Mouse (Mus musculus) hindbrain, embryonic 12.5 days (tissue): ENCODE results near the gene Prr19. TPM values are rescaled to one million over a fixed set of nuclear protein-coding genes. Genes with fewer than 3 reads are reported as not detected.

Experiments used
- ATAC-seq: fragments of 200-750 bp; cut with Nextera tagmentation; 2 replicates; pipeline ENCODE4 v1.8.0; 2017; ENCODE audit warnings: moderate TSS enrichment; ENCODE audit not compliant: low FRiP score
- H3K27ac ChIP-seq: fragments of 300-500 bp; sonication (generic); 2 replicates; pipeline ENCODE4 v1.5.1; 2016; ENCODE audit warnings: mild to moderate bottlenecking
- H3K27me3 ChIP-seq: fragments of 300-500 bp; sonication (generic); 2 replicates; pipeline ENCODE4 v1.6.1; 2016; ENCODE audit warnings: mild to moderate bottlenecking
- H3K36me3 ChIP-seq: fragments of 300-500 bp; sonication (generic); 2 replicates; pipeline ENCODE4 v1.6.1; 2016; ENCODE audit warnings: mild to moderate bottlenecking
- H3K4me1 ChIP-seq: fragments of 300-500 bp; sonication (generic); 2 replicates; pipeline ENCODE4 v1.6.1; 2016
- H3K4me2 ChIP-seq: fragments of 300-500 bp; sonication (generic); replicated peaks from 2 replicates; pipeline ENCODE4 v1.6.1; 2016; ENCODE audit warnings: mild to moderate bottlenecking
- H3K4me3 ChIP-seq: fragments of 300-500 bp; sonication (generic); 2 replicates; pipeline ENCODE4 v1.5.1; 2016; ENCODE audit warnings: mild to moderate bottlenecking
- H3K9ac ChIP-seq: fragments of 300-500 bp; sonication (generic); 2 replicates; pipeline ENCODE4 v1.6.1; 2016; ENCODE audit warnings: mild to moderate bottlenecking, moderate library complexity
- H3K9me3 ChIP-seq: fragments of 300-500 bp; sonication (generic); replicated peaks from 2 replicates; pipeline ENCODE4 v1.6.1; 2016; ENCODE audit warnings: mild to moderate bottlenecking
- WGBS: fragments of 180-500 bp; shearing (Covaris S2); methylation state at CpG from one replicate; pipeline ENCODE4 v1.1.7; 2016; 5-methylcytosine and 5-hydroxymethylcytosine counted together
- polyA plus RNA-seq: library from polyadenylated mRNA; unstranded; fragments of >200 nt; fragmentation: Nextera tagmentation; extraction: Ambion mirVana; gene quantifications from 2 replicates; pipeline ENCODE4 v1.2.1, GENCODE M21; 2016

Gene Prr19
- polyA plus RNA-seq, 1 experiment from 2014 or later = 1.1 TPM

GRCm38 (mm10) chr7:25303003-25303684 lies 1.9 kb downstream of the Prr19 start:
- H3K36me3 ChIP-seq = no peaks in the 10 kb centered on the region
- H3K27ac ChIP-seq = no peak overlapping the region
- peaks cover 11% of the 10 kb centered on the region for H3K27me3 ChIP-seq
- no peak overlapping the region for H3K4me2 ChIP-seq
- H3K4me1 ChIP-seq = peaks cover 12% of the 10 kb centered on the region
- H3K4me3 ChIP-seq = no peak overlapping the region
- no peak for ATAC-seq
- H3K9me3 ChIP-seq = no peaks in the 10 kb centered on the region
- no peak overlapping the region for H3K9ac ChIP-seq
- WGBS = 65% methylated on average over 9 of the region's 9 CpGs

DNA sequence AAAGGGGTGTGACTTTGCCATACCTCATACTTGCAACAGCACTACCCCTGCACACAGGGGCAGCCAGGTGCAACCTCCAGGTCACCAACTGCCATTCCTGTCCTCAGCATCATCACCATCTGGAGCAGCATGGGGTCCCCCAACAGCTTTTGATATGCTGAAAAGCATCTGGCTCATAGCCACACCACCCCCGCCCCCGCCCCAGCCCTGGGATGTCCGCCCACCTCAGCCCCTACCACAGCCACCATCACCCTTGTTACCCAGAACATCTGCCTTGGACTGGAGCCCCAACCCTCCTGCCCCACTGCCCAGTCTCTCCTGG lies 2.4 kb downstream of the Prr19 start:
- Histone ChIP-seq H3K4me3 (no peak overlapping the region), H3K4me1 (peaks cover 7% of the 10 kb centered on the region), H3K9me3 (no peaks in the 10 kb centered on the region), H3K27ac (no peak overlapping the region), H3K4me2 (no peak overlapping the region), H3K9ac (no peak overlapping the region), H3K36me3 (no peaks in the 10 kb centered on the region), H3K27me3 (peaks cover 16% of the 10 kb centered on the region)
- 73% methylated on average over 3 of the region's 3 CpGs for WGBS
- ATAC-seq = no peak

GRCm38 (mm10) chr7:25305481-25305880 lies 4.3 kb downstream of the Prr19 start:
- 2% methylated on average over 2 of the region's 2 CpGs for WGBS
- ATAC-seq = peak; percentile 36; the same call in 1 of the 2 replicates
- Histone ChIP-seq H3K4me1 (peaks cover 7% of the 10 kb centered on the region), H3K27me3 (peaks cover 17% of the 10 kb centered on the region), H3K9me3 (no peaks in the 10 kb centered on the region), H3K27ac (peak overlapping the region; percentile 87), H3K9ac (peak overlapping the region; percentile 83), H3K4me3 (peak overlapping the region; percentile 60), H3K4me2 (peak overlapping the region; percentile 93), H3K36me3 (no peaks in the 10 kb centered on the region)

DNA sequence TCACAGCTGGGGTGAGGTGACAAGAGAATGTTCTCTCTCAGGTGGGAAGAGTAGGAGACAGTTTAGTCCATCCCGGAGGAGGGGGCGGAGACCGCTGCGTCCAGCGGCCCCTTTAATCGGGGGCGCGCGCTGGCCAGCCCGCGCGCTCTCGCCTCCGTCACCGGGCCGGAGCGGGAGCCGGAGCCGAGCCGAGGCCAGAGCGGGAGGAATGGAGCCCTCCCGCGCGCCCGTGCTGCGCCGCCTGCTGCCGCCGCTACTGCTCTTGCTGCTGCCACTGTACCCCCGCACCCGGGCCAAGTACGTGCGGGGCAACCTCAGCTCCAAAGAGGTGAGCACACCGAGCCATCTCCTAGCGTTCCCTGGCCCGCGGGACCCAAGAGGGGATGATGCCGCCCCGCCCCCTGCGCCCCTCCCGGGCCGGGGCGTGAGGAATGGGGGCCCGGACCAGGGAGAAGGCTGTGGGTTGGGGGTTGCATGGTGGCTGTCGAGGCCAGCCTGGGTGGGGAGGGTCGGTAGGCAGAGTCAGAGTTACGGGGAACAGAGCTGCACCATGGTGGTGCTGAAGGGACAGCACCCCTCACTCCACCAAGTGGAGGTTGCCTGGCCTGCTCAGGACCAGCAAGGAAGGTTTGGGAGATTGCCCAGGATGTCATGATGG lies 4.9 kb downstream of the Prr19 start, which contains the start of gene Tmem145:
Gene Tmem145 (plus strand): TSS at position 151 of the 658 bp plus-strand sequence.
- ATAC-seq = peak; percentile 78
- Histone ChIP-seq H3K36me3 (no peaks in the 10 kb centered on the region), H3K27me3 (peaks cover 19% of the 10 kb centered on the region), H3K4me1 (peaks cover 7% of the 10 kb centered on the region), H3K4me2 (peak within 1 kb of the TSS; percentile 93), H3K27ac (peak within 1 kb of the TSS; percentile 87), H3K9ac (peak within 1 kb of the TSS; percentile 83), H3K4me3 (peak within 1 kb of the TSS; percentile 60), H3K9me3 (no peaks in the 10 kb centered on the region)
- 0% methylated on average over 47 of the region's 47 CpGs for WGBS

DNA sequence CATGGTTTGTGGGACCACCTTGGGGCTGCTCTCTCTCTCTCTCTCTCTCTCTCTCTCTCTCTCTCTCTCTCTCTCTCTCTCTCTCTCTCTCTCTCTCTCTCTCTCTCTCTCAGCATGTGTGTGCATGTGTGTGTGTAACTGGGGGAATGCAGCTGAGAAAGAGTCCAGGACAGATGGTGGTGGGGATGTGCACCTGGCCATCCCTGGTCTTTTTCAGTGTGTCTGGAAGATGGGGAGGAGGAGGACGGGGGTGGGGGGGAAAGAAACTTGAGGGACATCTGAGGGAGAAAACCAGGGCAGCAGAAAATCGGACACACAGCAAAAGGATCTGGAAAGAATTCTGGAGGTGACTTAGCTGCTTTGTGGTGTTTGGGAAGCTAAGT lies 5.4 kb downstream of the Prr19 start:
- Histone ChIP-seq H3K4me3 (peak overlapping the region; percentile 60), H3K4me2 (peak overlapping the region; percentile 93), H3K9me3 (no peaks in the 10 kb centered on the region), H3K4me1 (peaks cover 7% of the 10 kb centered on the region), H3K9ac (peak overlapping the region; percentile 83), H3K27ac (peak overlapping the region; percentile 87; the same call in 1 of the 2 replicates), H3K27me3 (peaks cover 24% of the 10 kb centered on the region), H3K36me3 (no peaks in the 10 kb centered on the region)
- 0 out of 2 replicates have a peak, but pooled peaks have one; percentile 35 for ATAC-seq
- 40% methylated on average over 2 of the region's 2 CpGs for WGBS

DNA sequence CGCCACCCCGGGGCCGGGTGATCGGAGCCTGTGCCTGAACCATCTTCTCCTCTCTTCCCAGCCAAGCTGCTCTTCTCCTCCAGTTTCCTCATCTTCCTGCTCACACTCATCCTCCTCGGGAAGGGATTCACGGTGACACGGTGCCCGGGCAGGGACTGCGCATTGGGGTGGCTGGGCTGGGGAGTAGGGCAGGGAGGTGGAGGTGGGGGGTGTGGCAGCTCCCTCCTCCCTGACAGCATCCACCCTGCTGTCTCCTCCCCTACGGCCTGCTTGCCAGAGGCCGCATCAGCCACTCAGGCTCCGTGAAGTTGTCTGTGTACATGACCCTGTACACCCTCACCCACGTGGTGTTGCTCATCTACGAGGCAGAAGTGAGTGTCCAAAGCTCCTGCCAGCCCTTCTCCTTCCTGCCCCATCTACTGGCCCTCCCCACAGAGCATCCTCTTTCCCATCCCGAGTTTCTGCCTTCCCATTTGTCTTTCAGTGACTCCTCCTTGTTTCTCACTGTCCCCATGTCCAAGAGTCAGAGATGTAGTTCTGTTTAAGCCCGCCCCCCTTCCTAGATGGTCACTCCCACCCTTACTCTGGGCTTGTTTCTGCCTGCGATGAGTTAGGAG lies 7.6 kb downstream of the Prr19 start:
- Histone ChIP-seq H3K9me3 (no peaks in the 10 kb centered on the region), H3K4me1 (peaks cover 7% of the 10 kb centered on the region), H3K4me3 (no peak overlapping the region), H3K9ac (peak overlapping the region; percentile 14; the same call in 1 of the 2 replicates), H3K4me2 (no peak overlapping the region), H3K27me3 (peaks cover 46% of the 10 kb centered on the region), H3K36me3 (no peaks in the 10 kb centered on the region), H3K27ac (no peak overlapping the region)
- no peak for ATAC-seq
- 63% methylated on average over 14 of the region's 17 CpGs for WGBS

- Histone ChIP-seq H3K9ac (no peak overlapping the region), H3K4me2 (no peak overlapping the region), H3K36me3 (no peaks in the 10 kb centered on the region), H3K4me1 (peaks cover 7% of the 10 kb centered on the region), H3K9me3 (no peaks in the 10 kb centered on the region), H3K4me3 (no peak overlapping the region), H3K27me3 (peaks cover 53% of the 10 kb centered on the region), H3K27ac (no peak overlapping the region)
- WGBS = 90% methylated on average over 9 of the region's 9 CpGs
- no peak for ATAC-seq
Measured at GRCm38 (mm10) chr7:25309425-25309824, 8.2 kb downstream of the Prr19 start.

GRCm38 (mm10) chr7:25311193-25311592 lies 10.0 kb downstream of the Prr19 start:
- Histone ChIP-seq H3K9me3 (no peaks in the 10 kb centered on the region), H3K27me3 (peaks cover 67% of the 10 kb centered on the region), H3K4me2 (no peak overlapping the region), H3K36me3 (no peaks in the 10 kb centered on the region), H3K4me1 (peaks cover 17% of the 10 kb centered on the region), H3K4me3 (no peak overlapping the region), H3K9ac (no peak overlapping the region), H3K27ac (no peak overlapping the region)
- WGBS = 72% methylated on average over 11 of the region's 11 CpGs
- ATAC-seq = no peak

- WGBS = 53% methylated on average over 7 of the region's 7 CpGs
- H3K27ac ChIP-seq = no peak overlapping the region
- no peak for ATAC-seq
- H3K9ac ChIP-seq = no peak overlapping the region
- no peaks in the 10 kb centered on the region for H3K9me3 ChIP-seq
- no peaks in the 10 kb centered on the region for H3K36me3 ChIP-seq
- H3K4me2 ChIP-seq = no peak overlapping the region
- H3K27me3 ChIP-seq = peaks cover 54% of the 10 kb centered on the region
- H3K4me3 ChIP-seq = no peak overlapping the region
- peaks cover 24% of the 10 kb centered on the region for H3K4me1 ChIP-seq
Measured at GRCm38 (mm10) chr7:25313325-25313724, 12.1 kb downstream of the Prr19 start.

GRCm38 (mm10) chr7:25314606-25315305 lies 13.5 kb downstream of the Prr19 start:
- 2% methylated on average over 46 of the region's 51 CpGs for WGBS
- Histone ChIP-seq H3K36me3 (no peaks in the 10 kb centered on the region), H3K9ac (peak overlapping the region; percentile 62), H3K4me1 (peaks cover 24% of the 10 kb centered on the region), H3K4me2 (peak overlapping the region; percentile 68), H3K27ac (no peak overlapping the region), H3K4me3 (peak overlapping the region; percentile 43), H3K9me3 (no peaks in the 10 kb centered on the region), H3K27me3 (peaks cover 50% of the 10 kb centered on the region)
- ATAC-seq = no peak

DNA sequence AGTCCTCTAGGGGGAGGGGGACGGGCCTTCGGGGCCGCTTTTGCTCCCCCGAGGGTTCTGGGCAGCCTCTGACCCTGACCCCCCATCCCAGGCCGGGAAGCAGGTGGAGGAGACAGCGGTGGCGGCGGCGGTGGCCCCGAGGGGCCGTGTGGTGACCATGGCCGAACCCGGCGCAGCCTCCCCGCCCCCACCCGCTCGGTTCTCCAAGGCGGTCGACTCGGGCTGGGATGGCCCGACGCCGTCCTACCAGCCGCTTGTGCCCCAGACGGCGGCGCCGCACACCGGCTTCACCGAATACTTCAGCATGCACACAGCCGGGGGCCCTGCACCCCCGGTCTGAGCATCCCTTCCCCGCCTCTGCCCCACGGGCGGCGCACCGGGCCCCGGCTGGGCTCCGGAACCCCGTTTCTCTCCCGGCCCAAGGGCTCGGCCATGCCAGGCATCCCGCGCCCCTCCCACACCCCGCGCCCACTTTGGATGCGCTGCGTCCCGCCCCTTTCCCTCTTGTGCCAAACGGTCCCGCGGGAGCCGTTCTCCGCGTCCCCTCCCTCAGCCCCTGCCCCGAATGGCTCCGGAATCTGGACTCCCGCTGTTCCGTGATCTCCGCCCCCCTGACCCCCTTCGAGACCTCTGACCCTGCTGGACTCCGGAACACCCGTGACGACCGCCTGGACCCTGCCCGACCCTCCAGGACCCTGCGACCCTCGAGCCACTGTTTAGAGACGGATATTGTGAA lies 14.3 kb downstream of the Prr19 start:
- Histone ChIP-seq H3K27me3 (peaks cover 50% of the 10 kb centered on the region), H3K4me1 (peaks cover 24% of the 10 kb centered on the region)

More for the DNA sequence above, 14.3 kb downstream of the Prr19 start:
- H3K9ac ChIP-seq = peak overlapping the region; percentile 62
- H3K27ac ChIP-seq = no peak overlapping the region
- H3K4me2 ChIP-seq = peak overlapping the region; percentile 68
- under 1% methylated on average over 59 of the region's 69 CpGs for WGBS
- H3K4me3 ChIP-seq = peak overlapping the region; percentile 43
- no peak for ATAC-seq
- H3K36me3 ChIP-seq = no peaks in the 10 kb centered on the region
- no peaks in the 10 kb centered on the region for H3K9me3 ChIP-seq
